Mouse (Mus musculus): ENCODE data around the gene Zfp13. TPM values are rescaled to one million over a fixed set of nuclear protein-coding genes. Genes with fewer than 3 reads are reported as not detected.

Zfp13 gene
- polyA plus RNA-seq, 1 experiment from 2014 or later: 20.3 TPM

DNA sequence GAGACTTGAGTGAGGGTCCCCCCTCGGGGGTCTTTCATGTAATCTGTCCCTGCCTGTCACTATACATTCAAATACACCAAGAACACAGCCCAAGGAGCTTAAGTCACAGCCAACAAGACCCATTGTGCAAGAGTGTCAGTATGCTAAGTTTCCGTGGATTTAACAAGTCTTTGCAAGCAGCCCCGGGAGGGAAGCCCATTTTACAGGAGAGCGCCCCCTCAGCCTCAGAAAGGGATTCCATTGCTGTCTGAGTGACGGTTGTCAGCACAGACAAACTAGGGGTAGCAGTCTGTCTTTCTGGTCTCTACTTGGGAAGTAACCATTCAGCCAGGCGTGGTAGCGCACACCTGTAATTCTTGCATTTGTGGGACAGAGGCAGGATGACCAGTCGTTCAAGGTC lies 25.2 kb downstream of the Zfp13 start:
- no peak for ATAC-seq (ENCODE audit: insufficient read depth, low FRiP score, low TSS enrichment)
- Histone ChIP-seq H3K4me3 (ENCODE audit: low read depth, low read length) (no peak overlapping the region), H3K27ac (ENCODE audit: low read depth, low read length) (no peak overlapping the region), H3K4me2 (ENCODE audit: low read depth) (no peak overlapping the region), H3K4me1 (ENCODE audit: control insufficient read depth, insufficient read depth, low read length) (no peaks in the 10 kb centered on the region), H3K9ac (ENCODE audit: low read length) (no peak overlapping the region), H3K27me3 (ENCODE audit: control insufficient read depth, insufficient read depth, low read length) (no peaks in the 10 kb centered on the region), H3K9me3 (ENCODE audit: control insufficient read depth, low read length) (no peaks in the 10 kb centered on the region), H3K36me3 (ENCODE audit: control insufficient read depth, insufficient read depth, low read length) (peaks cover 16% of the 10 kb centered on the region)
- WGBS: 86% methylated on average over 8 of the region's 8 CpGs
- DNase-seq (ENCODE audit: low spot score): no peak

DNA sequence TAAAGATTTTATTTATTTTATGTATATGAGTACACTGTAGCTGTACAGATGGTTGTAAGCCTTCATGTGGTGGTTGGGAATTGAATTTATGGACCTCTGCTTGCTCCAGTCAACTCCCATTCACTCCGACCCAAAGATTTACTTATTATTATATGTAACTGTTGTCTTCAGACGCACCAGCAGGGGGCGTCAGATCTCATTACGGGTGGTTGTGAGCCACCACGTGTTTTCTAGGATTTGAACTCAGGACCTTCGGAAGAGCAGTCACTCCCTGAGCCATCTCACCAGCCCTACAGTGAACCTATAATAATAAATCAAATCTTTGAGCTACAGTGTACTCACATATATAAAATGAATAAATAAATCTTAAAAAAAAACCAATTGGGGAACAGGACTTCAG lies 27.2 kb downstream of the Zfp13 start:
- Histone ChIP-seq H3K4me2 (ENCODE audit: low read depth) (no peak overlapping the region), H3K4me3 (ENCODE audit: low read depth, low read length) (no peak overlapping the region), H3K9ac (ENCODE audit: low read length) (no peak overlapping the region), H3K27ac (ENCODE audit: low read depth, low read length) (no peak overlapping the region), H3K27me3 (ENCODE audit: control insufficient read depth, insufficient read depth, low read length) (no peaks in the 10 kb centered on the region), H3K9me3 (ENCODE audit: control insufficient read depth, low read length) (no peaks in the 10 kb centered on the region), H3K4me1 (ENCODE audit: control insufficient read depth, insufficient read depth, low read length) (no peaks in the 10 kb centered on the region), H3K36me3 (ENCODE audit: control insufficient read depth, insufficient read depth, low read length) (peaks cover 14% of the 10 kb centered on the region)
- DNase-seq (ENCODE audit: low spot score): no peak
- WGBS: 81% methylated on average over 6 of the region's 6 CpGs
- no peak for ATAC-seq (ENCODE audit: insufficient read depth, low FRiP score, low TSS enrichment)

DNA sequence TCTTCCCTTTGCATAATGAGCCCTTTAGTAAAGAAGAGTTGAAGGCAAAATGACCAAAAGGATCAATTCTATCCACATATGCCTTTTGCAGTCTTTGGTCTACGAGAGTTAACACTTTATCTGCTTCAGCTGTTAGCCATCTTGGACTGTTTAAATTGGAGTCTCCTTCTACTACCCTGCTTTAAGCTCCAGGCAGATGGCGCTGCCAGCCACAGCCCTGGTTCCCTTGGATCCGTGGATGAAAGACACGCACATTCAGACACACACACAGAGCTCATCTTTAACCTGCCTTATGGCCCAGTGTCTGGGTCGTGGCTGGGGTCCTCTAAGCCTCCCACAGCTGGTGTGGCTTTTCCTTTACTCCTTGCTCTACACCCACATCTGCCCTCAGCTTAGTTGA lies 28.2 kb downstream of the Zfp13 start:
- ATAC-seq (ENCODE audit: insufficient read depth, low FRiP score, low TSS enrichment): no peak
- H3K9me3 ChIP-seq (ENCODE audit: control insufficient read depth, low read length): no peaks in the 10 kb centered on the region
- H3K4me3 ChIP-seq (ENCODE audit: low read depth, low read length): no peak overlapping the region
- H3K9ac ChIP-seq (ENCODE audit: low read length): no peak overlapping the region
- DNase-seq (ENCODE audit: low spot score): no peak
- no peaks in the 10 kb centered on the region for H3K27me3 ChIP-seq (ENCODE audit: control insufficient read depth, insufficient read depth, low read length)
- peaks cover 6% of the 10 kb centered on the region for H3K36me3 ChIP-seq (ENCODE audit: control insufficient read depth, insufficient read depth, low read length)
- H3K4me1 ChIP-seq (ENCODE audit: control insufficient read depth, insufficient read depth, low read length): no peaks in the 10 kb centered on the region
- no peak overlapping the region for H3K27ac ChIP-seq (ENCODE audit: low read depth, low read length)
- 23% methylated on average over 5 of the region's 5 CpGs for WGBS
- H3K4me2 ChIP-seq (ENCODE audit: low read depth): no peak overlapping the region

DNA sequence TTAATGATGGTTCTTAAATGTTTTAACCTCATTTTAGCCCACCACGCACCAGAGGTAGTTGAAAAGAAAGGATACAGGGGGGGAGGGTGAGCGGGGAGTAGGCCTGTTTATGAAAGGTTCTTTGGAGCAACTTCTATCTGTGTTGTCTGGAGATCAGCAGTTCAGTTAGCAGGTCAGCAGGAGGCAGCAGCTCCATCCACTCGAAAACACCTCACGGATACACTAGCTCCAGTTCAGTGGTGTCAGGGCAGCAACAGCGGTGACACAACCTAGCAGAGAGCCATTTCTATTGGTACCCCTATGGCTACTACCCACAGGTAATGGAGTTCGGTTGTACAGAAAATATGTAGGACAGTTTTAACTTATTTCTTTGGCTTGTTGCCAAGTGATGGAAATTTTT lies 29.3 kb downstream of the Zfp13 start:
- Histone ChIP-seq H3K4me1 (ENCODE audit: control insufficient read depth, insufficient read depth, low read length) (peaks cover under 1% of the 10 kb centered on the region; the same call in 1 of the 2 replicates), H3K9me3 (ENCODE audit: control insufficient read depth, low read length) (no peaks in the 10 kb centered on the region), H3K4me3 (ENCODE audit: low read depth, low read length) (no peak overlapping the region), H3K27me3 (ENCODE audit: control insufficient read depth, insufficient read depth, low read length) (no peaks in the 10 kb centered on the region), H3K36me3 (ENCODE audit: control insufficient read depth, insufficient read depth, low read length) (no peaks in the 10 kb centered on the region; the same call in 1 of the 2 replicates), H3K27ac (ENCODE audit: low read depth, low read length) (no peak overlapping the region), H3K9ac (ENCODE audit: low read length) (no peak overlapping the region), H3K4me2 (ENCODE audit: low read depth) (no peak overlapping the region)
- 52% methylated on average over 6 of the region's 6 CpGs for WGBS
- ATAC-seq (ENCODE audit: insufficient read depth, low FRiP score, low TSS enrichment): no peak
- peak; percentile 38 for DNase-seq (ENCODE audit: low spot score)

- DNase-seq (ENCODE audit: low spot score) (no peak), ATAC-seq (ENCODE audit: insufficient read depth, low FRiP score, low TSS enrichment) (no peak)
- Histone ChIP-seq H3K9ac (ENCODE audit: low read length) (no peak overlapping the region), H3K27me3 (ENCODE audit: control insufficient read depth, insufficient read depth, low read length) (no peaks in the 10 kb centered on the region), H3K4me2 (ENCODE audit: low read depth) (no peak overlapping the region), H3K4me1 (ENCODE audit: control insufficient read depth, insufficient read depth, low read length) (peaks cover 5% of the 10 kb centered on the region; the same call in 1 of the 2 replicates), H3K27ac (ENCODE audit: low read depth, low read length) (no peak overlapping the region), H3K4me3 (ENCODE audit: low read depth, low read length) (no peak overlapping the region), H3K36me3 (ENCODE audit: control insufficient read depth, insufficient read depth, low read length) (no peaks in the 10 kb centered on the region; the same call in 1 of the 2 replicates), H3K9me3 (ENCODE audit: control insufficient read depth, low read length) (no peaks in the 10 kb centered on the region)
- WGBS: 33% methylated on average over 5 of the region's 5 CpGs
Measured at GRCm38 (mm10) chr17:23568370-23568769, 30.9 kb downstream of the Zfp13 start.

- Histone ChIP-seq H3K4me3 (ENCODE audit: low read depth, low read length) (no peak overlapping the region), H3K4me2 (ENCODE audit: low read depth) (no peak overlapping the region), H3K27me3 (ENCODE audit: control insufficient read depth, insufficient read depth, low read length) (no peaks in the 10 kb centered on the region), H3K27ac (ENCODE audit: low read depth, low read length) (no peak overlapping the region), H3K4me1 (ENCODE audit: control insufficient read depth, insufficient read depth, low read length) (peaks cover 5% of the 10 kb centered on the region; the same call in 1 of the 2 replicates), H3K9ac (ENCODE audit: low read length) (no peak overlapping the region), H3K9me3 (ENCODE audit: control insufficient read depth, low read length) (no peaks in the 10 kb centered on the region), H3K36me3 (ENCODE audit: control insufficient read depth, insufficient read depth, low read length) (no peaks in the 10 kb centered on the region; the same call in 1 of the 2 replicates)
- DNase-seq (ENCODE audit: low spot score) (no peak), ATAC-seq (ENCODE audit: insufficient read depth, low FRiP score, low TSS enrichment) (no peak)
- 63% methylated on average over 5 of the region's 5 CpGs for WGBS
Measured at GRCm38 (mm10) chr17:23566787-23567186, 32.5 kb downstream of the Zfp13 start.

GRCm38 (mm10) chr17:23564368-23564715 lies 34.9 kb downstream of the Zfp13 start:
- no peaks in the 10 kb centered on the region for H3K9me3 ChIP-seq (ENCODE audit: control insufficient read depth, low read length)
- peaks cover 5% of the 10 kb centered on the region; the same call in 1 of the 2 replicates for H3K4me1 ChIP-seq (ENCODE audit: control insufficient read depth, insufficient read depth, low read length)
- 2% methylated on average over 8 of the region's 8 CpGs for WGBS
- H3K4me3 ChIP-seq (ENCODE audit: low read depth, low read length): peak overlapping the region; percentile 69
- peak overlapping the region; percentile 82 for H3K27ac ChIP-seq (ENCODE audit: low read depth, low read length)
- H3K9ac ChIP-seq (ENCODE audit: low read length): peak overlapping the region; percentile 87
- ATAC-seq (ENCODE audit: insufficient read depth, low FRiP score, low TSS enrichment): peak; percentile 74
- no peaks in the 10 kb centered on the region for H3K27me3 ChIP-seq (ENCODE audit: control insufficient read depth, insufficient read depth, low read length)
- no peak for DNase-seq (ENCODE audit: low spot score)
- H3K36me3 ChIP-seq (ENCODE audit: control insufficient read depth, insufficient read depth, low read length): peaks cover 3% of the 10 kb centered on the region; the same call in 1 of the 2 replicates
- H3K4me2 ChIP-seq (ENCODE audit: low read depth): peak overlapping the region; percentile 55

DNA sequence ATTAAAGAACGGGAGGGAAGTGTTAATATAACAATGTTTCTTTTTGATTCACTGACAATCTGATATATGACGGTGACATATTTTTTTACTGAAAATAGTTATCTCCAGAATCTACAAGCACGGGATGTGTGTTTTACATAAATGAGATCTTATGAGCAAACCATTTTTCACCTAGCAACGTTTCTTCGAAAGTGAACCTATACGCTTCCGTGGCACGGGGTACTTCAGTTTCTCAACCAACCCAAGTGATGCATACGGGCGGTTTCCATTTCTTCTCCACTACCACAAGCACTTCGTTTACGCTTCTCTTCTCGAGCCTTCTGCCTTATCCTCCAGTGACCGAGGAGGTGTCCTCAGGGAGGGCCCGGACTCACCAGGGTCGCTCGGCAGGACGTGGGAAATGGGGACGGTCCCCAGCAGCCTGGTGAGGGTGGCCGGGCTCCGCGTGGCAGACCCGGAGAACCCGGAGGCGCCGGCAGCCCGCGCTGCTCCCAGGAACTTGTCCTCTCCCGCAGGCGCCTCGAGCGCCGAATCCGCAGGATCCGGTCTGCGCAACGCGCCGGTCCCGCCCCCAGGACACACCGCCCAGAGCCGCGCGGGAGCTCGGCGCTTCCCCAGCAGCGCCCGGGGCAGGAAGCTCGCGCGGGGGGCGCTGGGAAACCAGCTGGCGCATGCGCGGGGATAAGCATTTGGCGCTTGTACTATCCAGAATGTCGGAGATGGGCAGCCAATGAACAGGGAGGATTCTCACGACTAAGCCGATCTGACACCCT lies 35.5 kb downstream of the Zfp13 start, which contains the start of gene Zfp213:
Gene Zfp213, minus strand, starts transcription at position 644 of the 773 bp plus-strand sequence.
- ATAC-seq (ENCODE audit: insufficient read depth, low FRiP score, low TSS enrichment) (peak; percentile 96), DNase-seq (ENCODE audit: low spot score) (peak; percentile 99)
- WGBS: 1% methylated on average over 59 of the region's 59 CpGs
- Histone ChIP-seq H3K27ac (ENCODE audit: low read depth, low read length) (peak within 1 kb of the TSS; percentile 82), H3K9me3 (ENCODE audit: control insufficient read depth, low read length) (no peaks in the 10 kb centered on the region), H3K4me2 (ENCODE audit: low read depth) (peak within 1 kb of the TSS; percentile 55), H3K4me3 (ENCODE audit: low read depth, low read length) (peak within 1 kb of the TSS; percentile 69), H3K9ac (ENCODE audit: low read length) (peak within 1 kb of the TSS; percentile 87), H3K4me1 (ENCODE audit: control insufficient read depth, insufficient read depth, low read length) (peaks cover 5% of the 10 kb centered on the region; the same call in 1 of the 2 replicates), H3K36me3 (ENCODE audit: control insufficient read depth, insufficient read depth, low read length) (peaks cover 3% of the 10 kb centered on the region; the same call in 1 of the 2 replicates), H3K27me3 (ENCODE audit: control insufficient read depth, insufficient read depth, low read length) (no peaks in the 10 kb centered on the region)

DNA sequence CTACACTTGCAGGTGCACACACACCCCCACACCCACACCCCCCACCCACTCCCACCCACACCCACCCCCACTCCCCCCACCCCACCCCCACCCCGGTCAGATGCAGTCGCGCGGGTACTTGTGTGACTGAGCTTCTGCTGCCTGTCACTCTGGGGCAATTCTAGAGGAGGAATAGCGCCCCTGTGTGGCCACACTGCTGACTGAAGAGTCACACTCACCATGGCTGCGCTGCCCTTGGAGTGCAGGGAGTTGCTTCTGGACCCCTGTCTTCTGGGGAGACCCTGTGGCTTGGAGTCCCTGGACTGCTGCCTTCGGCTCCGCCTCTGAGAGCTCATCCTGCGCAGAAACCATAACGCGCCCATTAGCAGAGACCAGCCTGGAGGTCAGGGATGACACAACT lies 39.5 kb downstream of the Zfp13 start:
- peak; percentile 48 for DNase-seq (ENCODE audit: low spot score)
- Histone ChIP-seq H3K27ac (ENCODE audit: low read depth, low read length) (no peak overlapping the region), H3K4me2 (ENCODE audit: low read depth) (no peak overlapping the region), H3K9me3 (ENCODE audit: control insufficient read depth, low read length) (no peaks in the 10 kb centered on the region), H3K27me3 (ENCODE audit: control insufficient read depth, insufficient read depth, low read length) (no peaks in the 10 kb centered on the region), H3K9ac (ENCODE audit: low read length) (no peak overlapping the region), H3K4me1 (ENCODE audit: control insufficient read depth, insufficient read depth, low read length) (peaks cover 2% of the 10 kb centered on the region; the same call in 1 of the 2 replicates), H3K36me3 (ENCODE audit: control insufficient read depth, insufficient read depth, low read length) (peaks cover 15% of the 10 kb centered on the region), H3K4me3 (ENCODE audit: low read depth, low read length) (no peak overlapping the region)
- 60% methylated on average over 11 of the region's 11 CpGs for WGBS
- ATAC-seq (ENCODE audit: insufficient read depth, low FRiP score, low TSS enrichment): no peak

All from neural tube, embryonic 11.5 days (tissue).